Mouse (Mus musculus) lung, adult 18-20 months (tissue): ENCODE results near the gene Rp2.

Experiments
- DNase-seq, 2 experiments: peaks; one replicate each; pipeline ENCODE4 v3.0.0; 2022; ENCODE audit warnings: mixed read lengths in 2 of 2

The Rp2 gene

DNA sequence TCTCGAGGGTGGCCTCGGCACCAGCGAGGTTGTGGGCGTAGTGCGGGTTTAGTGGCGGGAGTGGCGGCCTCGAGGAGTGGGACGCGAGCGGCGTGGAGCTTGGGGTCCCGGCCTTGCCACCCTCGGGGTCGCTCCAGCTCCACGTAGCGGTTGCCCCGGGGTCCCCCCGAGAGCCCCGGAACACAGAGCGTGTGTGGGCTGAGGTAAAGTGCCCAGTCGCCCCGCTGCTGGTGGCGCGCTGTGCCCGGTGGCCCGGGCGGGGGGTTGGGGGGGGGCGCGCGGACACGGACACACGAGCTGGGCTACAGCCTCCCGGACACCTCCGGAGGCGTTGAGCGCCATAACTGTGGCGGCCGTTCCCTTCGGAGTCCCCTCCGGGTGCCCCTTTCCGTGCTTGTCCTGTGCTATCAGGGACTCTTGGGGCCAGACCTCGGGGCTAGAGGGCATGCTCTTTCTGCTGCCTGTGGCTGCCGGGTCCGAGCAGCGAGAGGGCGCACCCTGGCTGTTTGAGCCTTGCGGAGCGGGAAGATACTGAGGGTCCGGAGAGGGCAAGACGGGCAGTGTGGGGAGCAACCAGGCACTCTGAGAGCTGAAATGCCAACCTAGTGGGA, 61.7 kb downstream of the Rp2 start:
- DNase-seq: peak; percentile 20 to 32
